Mouse (Mus musculus) left cerebral cortex, adult 2 months (tissue): Measurements from ENCODE around the gene Ppp1ca. TPM values are rescaled to one million over a fixed set of nuclear protein-coding genes. Genes with fewer than 3 reads are reported as not detected.

ENCODE experiments used
- DNase-seq, 2 experiments: peaks; one replicate each; pipeline ENCODE4 v3.0.0; 2021 to 2022; ENCODE audit warnings: low spot score in 2 of 2, mixed read lengths in 1 of 2; ENCODE audit errors: extremely low spot score in 1 of 2
- H3K27ac ChIP-seq: fragments of 200-600 bp; 2 replicates; pipeline ENCODE4 v1.8.1; 2022
- H3K4me3 ChIP-seq: fragments of 200-600 bp; 2 replicates; pipeline ENCODE4 v1.8.1; 2022
- CTCF ChIP-seq: fragments of 200-600 bp; IDR thresholded peaks from 2 replicates; pipeline ENCODE4 v1.8.1; 2022; ENCODE audit warnings: antibody characterized with exemption, mild to moderate bottlenecking, moderate library complexity
- intact Hi-C: fragments of 180-260 bp; cut with DNase I; formaldehyde crosslinking; loops from one replicate; pipeline ENCODE4 v1.15.1; 2025
- total RNA-seq, 2 experiments: library from RNA; stranded (reverse); gene quantifications; 2 replicates each; pipeline ENCODE4 v1.2.3; 2021

Ppp1ca gene
- total RNA-seq, 2 experiments from 2014 or later: 293 to 306 TPM

DNA sequence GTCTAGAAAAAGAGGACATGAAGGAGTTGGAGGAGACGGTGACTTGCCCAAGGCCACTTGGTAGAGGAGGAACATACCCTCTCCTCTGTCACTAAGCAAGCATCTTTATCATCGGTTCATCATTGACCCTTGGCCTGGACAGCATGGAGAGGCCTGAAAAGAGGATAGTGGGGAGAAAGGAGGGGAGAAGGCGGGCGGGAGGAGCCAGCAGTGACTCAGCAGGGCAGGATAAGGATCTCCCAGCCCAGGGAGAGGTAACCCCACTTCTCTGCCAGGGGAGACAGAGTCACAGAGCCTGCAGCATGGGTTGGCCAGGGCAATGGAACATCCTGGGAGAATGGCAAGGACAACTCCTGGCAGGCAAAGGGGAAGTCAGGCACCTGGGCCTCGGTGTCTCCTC lies 16.7 kb downstream of the Ppp1ca start:
- intact Hi-C loops: no loop called here
- no peak for TF ChIP-seq CTCF
- no peak overlapping the region for H3K4me3 ChIP-seq
- no peak overlapping the region for H3K27ac ChIP-seq
- DNase-seq: no peak

DNA sequence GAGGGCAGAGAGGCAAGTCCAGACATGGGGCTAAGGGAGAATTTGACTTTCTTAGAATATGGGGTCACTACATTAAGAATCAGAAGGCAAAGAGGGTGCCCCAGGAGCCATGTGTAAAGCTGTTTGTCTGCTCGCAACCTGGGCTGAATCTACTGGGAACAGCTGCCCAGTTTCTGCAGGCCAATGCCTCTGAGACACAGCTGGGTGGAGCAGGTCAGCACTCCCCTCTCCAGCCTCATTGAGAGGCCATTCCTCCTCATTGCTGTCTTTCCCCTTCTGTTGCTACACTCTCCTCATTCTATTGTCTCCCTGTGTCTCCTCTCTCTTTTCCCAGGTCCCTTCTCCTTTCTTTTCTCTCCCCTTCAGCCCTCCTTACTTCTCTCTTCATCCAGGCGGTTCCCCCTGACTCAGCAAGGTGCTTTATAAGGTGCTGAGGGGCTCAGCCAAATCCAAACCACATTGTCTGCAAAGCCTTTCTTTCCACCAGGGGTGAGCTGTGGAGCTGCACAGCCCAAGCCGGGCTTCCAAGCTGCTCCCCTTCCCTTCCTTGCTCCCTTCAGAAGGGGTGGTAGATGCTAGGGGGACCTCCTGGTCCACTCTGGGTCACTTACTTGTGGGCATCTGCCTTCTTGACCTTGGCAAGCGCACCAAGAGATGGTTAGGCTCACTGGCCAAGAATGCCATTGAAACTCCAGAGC lies 20.2 kb downstream of the Ppp1ca start:
- intact Hi-C loops: no loop called here
- no peak for DNase-seq
- no peak overlapping the region for H3K27ac ChIP-seq
- TF ChIP-seq CTCF: no peak
- H3K4me3 ChIP-seq: no peak overlapping the region

DNA sequence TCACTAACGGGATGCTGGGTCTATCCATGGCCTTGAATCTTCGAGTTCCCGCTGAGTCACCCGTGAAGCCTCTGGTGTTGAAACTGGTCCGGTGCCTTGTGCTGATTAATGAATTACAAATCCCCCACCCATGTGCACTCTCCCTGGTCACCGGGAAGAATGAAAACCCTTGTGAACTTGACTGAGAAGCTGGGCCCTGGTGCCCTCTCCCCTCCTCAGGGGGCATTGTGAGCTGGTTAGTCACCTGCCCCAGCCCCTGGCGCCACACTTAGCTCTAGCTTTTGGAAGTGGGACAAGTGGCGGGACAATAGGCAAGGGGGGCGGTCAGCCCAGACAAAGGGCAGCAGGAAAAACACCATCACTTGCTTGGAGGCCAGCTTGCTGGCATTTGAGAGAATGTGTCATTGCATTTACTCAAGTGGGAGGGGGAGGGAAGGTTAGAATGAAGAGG lies 21.7 kb downstream of the Ppp1ca start:
- TF ChIP-seq CTCF: no peak
- Histone ChIP-seq H3K4me3 (no peak overlapping the region), H3K27ac (no peak overlapping the region)
- intact Hi-C loops: no loop called here
- no peak for DNase-seq

DNA sequence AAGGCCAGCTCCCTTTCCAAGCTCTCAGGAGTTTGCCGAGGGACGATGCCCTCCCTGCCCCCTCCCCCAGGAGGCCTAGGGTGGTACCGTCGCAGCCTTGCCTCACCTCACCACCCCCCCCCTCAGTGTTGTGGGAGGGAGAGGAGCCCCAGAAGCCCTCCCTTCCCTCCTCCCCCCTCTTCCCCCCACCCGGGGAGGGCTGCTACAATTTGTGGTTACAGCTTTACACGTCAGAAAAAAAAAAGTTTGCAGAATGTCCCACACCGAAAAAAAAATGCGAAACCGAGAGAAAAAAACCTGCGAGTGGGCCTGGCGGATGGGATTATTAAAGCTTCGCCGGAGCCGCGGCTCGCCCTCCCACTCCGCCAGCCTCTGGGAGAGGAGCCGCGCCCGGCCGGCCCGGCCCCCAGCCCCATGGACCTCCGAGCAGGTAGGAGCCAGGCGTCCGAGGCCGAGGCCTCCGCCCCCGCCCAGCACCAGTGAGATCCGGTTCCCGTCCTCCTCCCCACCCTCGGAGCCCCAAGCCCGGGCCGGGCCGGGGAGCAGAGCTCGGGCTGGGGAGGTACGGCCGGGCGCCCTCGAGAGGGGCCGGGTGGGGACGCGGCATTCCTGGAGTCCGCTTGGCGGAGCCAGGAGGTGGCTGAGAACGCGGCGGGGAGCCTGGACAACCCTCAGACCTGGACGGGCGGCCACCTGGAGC lies 22.4 kb downstream of the Ppp1ca start, which contains the start of the genes Clcf1 and AC109138.7:
Gene Clcf1 (plus strand): TSS at position 168 of the 700 bp plus-strand sequence.
Gene AC109138.7 (plus strand): TSS at position 287 of the 700 bp plus-strand sequence.
- no peak within 1 kb of the TSS for H3K27ac ChIP-seq

DNA sequence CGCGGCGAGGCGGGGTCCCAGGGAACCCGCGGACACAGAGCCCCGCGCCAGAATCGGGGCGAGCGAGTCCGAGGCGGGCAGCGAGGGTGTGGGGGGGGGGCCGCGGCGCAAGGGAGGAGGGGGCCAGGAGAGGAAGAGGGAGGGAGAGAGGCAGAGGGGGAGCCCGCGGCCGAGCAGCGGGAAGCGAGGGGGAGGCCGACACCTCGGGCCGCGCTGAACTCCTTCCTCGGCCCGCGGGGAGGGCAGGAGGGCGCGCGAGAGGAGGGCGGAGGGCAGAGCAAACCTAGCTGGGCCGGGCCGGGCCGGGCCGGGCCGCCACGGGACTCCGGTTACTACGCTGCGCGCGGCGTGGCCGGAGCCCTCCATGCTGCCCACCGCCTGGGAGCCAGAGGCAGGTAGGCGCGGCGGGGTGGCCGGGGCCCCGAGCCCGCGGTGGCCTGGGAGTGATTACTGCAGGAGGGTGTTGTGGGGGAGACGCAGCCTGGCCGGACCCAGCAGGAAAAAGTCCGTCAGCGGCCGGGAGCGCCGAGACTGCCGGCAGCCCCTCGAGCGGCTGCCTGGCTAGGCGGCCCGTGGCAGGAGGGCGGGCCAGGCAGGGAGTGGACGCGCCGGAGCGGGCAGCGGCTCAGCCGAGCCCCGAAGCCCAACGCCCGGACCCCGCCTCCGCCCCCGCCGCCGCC lies 23.0 kb downstream of the Ppp1ca start:
- intact Hi-C loops: no loop called here
- TF ChIP-seq CTCF: no peak
- Histone ChIP-seq H3K4me3 (peak overlapping the region; percentile 47), H3K27ac (no peak overlapping the region)
- DNase-seq: no peak

More for the DNA sequence above, 22.4 kb downstream of the Ppp1ca start, which contains the start of the genes Clcf1 and AC109138.7:
- no peak for TF ChIP-seq CTCF
- peak within 1 kb of the TSS; percentile 47 for H3K4me3 ChIP-seq
- intact Hi-C loops: no loop called here
- no peak for DNase-seq

GRCm38 (mm10) chr19:4215451-4215840 lies 23.6 kb downstream of the Ppp1ca start:
- intact Hi-C loops: no loop called here
- TF ChIP-seq CTCF: no peak
- no peak overlapping the region for H3K27ac ChIP-seq
- peak overlapping the region; percentile 47 for H3K4me3 ChIP-seq
- DNase-seq: no peak

- TF ChIP-seq CTCF: peak; percentile 59
- no peak overlapping the region for H3K27ac ChIP-seq
- intact Hi-C loops: no loop called here
- DNase-seq: no peak
- no peak overlapping the region for H3K4me3 ChIP-seq
Observed at GRCm38 (mm10) chr19:4216041-4216685, 24.3 kb downstream of the Ppp1ca start.

- Histone ChIP-seq H3K27ac (no peak overlapping the region), H3K4me3 (no peak overlapping the region)
- no peak for TF ChIP-seq CTCF
- intact Hi-C loops: no loop called here
- DNase-seq: no peak
Observed at GRCm38 (mm10) chr19:4217140-4217539, 25.3 kb downstream of the Ppp1ca start.

- DNase-seq: no peak
- intact Hi-C loops: no loop called here
- TF ChIP-seq CTCF: no peak
- no peak overlapping the region for H3K4me3 ChIP-seq
- H3K27ac ChIP-seq: no peak overlapping the region
Observed at GRCm38 (mm10) chr19:4217855-4218254, 26.0 kb downstream of the Ppp1ca start.

GRCm38 (mm10) chr19:4218293-4218692 lies 26.4 kb downstream of the Ppp1ca start:
- intact Hi-C loops: no loop called here
- no peak for DNase-seq
- Histone ChIP-seq H3K4me3 (no peak overlapping the region), H3K27ac (no peak overlapping the region)
- TF ChIP-seq CTCF: no peak

GRCm38 (mm10) chr19:4218784-4219183 lies 26.9 kb downstream of the Ppp1ca start:
- no peak for TF ChIP-seq CTCF
- DNase-seq: no peak
- Histone ChIP-seq H3K27ac (no peak overlapping the region), H3K4me3 (no peak overlapping the region)
- intact Hi-C loops: no loop called here
